Mouse (Mus musculus) thymus, adult 18-20 months (tissue): ENCODE measurements around the gene Lpar3.
"Not testable (repeated sequence)": the region's sequence is repeated elsewhere in the genome, so short reads cannot be mapped to it uniquely, and the experiment has no call there.

ENCODE experiments used
- DNase-seq, 2 experiments: peaks; one replicate each; pipeline ENCODE4 v3.0.0; 2022; ENCODE audit warnings: mixed read lengths in 2 of 2

Lpar3 gene

GRCm38 (mm10) chr3:146220776-146221486 lies at the start of gene Lpar3:
TSS of gene Lpar3 (plus strand) at chr3:146220963.
- peak in 1 of 2 experiments; percentile 10 for DNase-seq

GRCm38 (mm10) chr3:146173030-146173429 lies 47.7 kb upstream of the Lpar3 start:
- DNase-seq = no peak

GRCm38 (mm10) chr3:146174215-146174614 lies 46.5 kb upstream of the Lpar3 start:
- DNase-seq = no peak

- DNase-seq = no peak
Observed at GRCm38 (mm10) chr3:146177295-146177694, 43.5 kb upstream of the Lpar3 start.

- peak; percentile 46 to 51 for DNase-seq
Observed at GRCm38 (mm10) chr3:146177748-146178582, 42.8 kb upstream of the Lpar3 start.

GRCm38 (mm10) chr3:146180341-146180740 lies 40.4 kb upstream of the Lpar3 start:
- no peak for DNase-seq

- DNase-seq = peak; percentile 31 to 37
Observed at GRCm38 (mm10) chr3:146180986-146181385, 39.8 kb upstream of the Lpar3 start.

GRCm38 (mm10) chr3:146184992-146185657 lies 35.6 kb upstream of the Lpar3 start:
- no peak for DNase-seq

GRCm38 (mm10) chr3:146186033-146186432 lies 34.7 kb upstream of the Lpar3 start:
- no peak for DNase-seq

- DNase-seq = no peak
Observed at GRCm38 (mm10) chr3:146189933-146190332, 30.8 kb upstream of the Lpar3 start.

GRCm38 (mm10) chr3:146192507-146192906 lies 28.3 kb upstream of the Lpar3 start:
- DNase-seq = no peak

GRCm38 (mm10) chr3:146195153-146195552 lies 25.6 kb upstream of the Lpar3 start:
- no peak for DNase-seq

- DNase-seq = no peak
Observed at GRCm38 (mm10) chr3:146196301-146196700, 24.5 kb upstream of the Lpar3 start.

GRCm38 (mm10) chr3:146196780-146197743 lies 23.7 kb upstream of the Lpar3 start:
- DNase-seq = no peak

- no peak for DNase-seq
Observed at GRCm38 (mm10) chr3:146197785-146198184, 23.0 kb upstream of the Lpar3 start.

GRCm38 (mm10) chr3:146198803-146199481 lies 21.8 kb upstream of the Lpar3 start:
- no peak for DNase-seq

GRCm38 (mm10) chr3:146199486-146199885 lies 21.3 kb upstream of the Lpar3 start:
- no peak for DNase-seq

GRCm38 (mm10) chr3:146204375-146204774 lies 16.4 kb upstream of the Lpar3 start:
- no peak for DNase-seq

- no peak for DNase-seq
Observed at GRCm38 (mm10) chr3:146205305-146205704, 15.5 kb upstream of the Lpar3 start.

GRCm38 (mm10) chr3:146206635-146207034 lies 14.1 kb upstream of the Lpar3 start:
- no peak for DNase-seq

- no peak for DNase-seq
Observed at GRCm38 (mm10) chr3:146207440-146207839, 13.3 kb upstream of the Lpar3 start.

- not testable (repeated sequence) for DNase-seq
Observed at GRCm38 (mm10) chr3:146209759-146210158, 11.0 kb upstream of the Lpar3 start.
